Mouse (Mus musculus): ENCODE measurements around the gene Tgm4. TPM values are rescaled to one million over a fixed set of nuclear protein-coding genes. Genes with fewer than 3 reads are reported as not detected.

Tgm4 gene
- polyA plus RNA-seq (2012; rRNA removed) = 0.16 and 0.28 TPM in 2 replicates

- TF ChIP-seq CTCF (IDR thresholded peaks at IDR 0.05; ENCODE audit: control insufficient read depth, insufficient read depth, insufficient replicate concordance, low read depth, low read length) (no peak), POLR2A (IDR thresholded peaks at IDR 0.05; ENCODE audit: control insufficient read depth, low read depth, low read length) (no peak)
- Histone ChIP-seq H3K4me1 (ENCODE audit: control insufficient read depth, insufficient read depth, low read length) (no peaks in the 10 kb centered on the region), H3K27ac (ENCODE audit: control insufficient read depth, insufficient read depth, low read depth, low read length) (no peak within 1 kb of the TSS)
These were observed at the start of gene Tgm4 for GRCm38 (mm10) chr9:123034426-123034825. Tgm4 (plus strand) TSS chr9:123034726.

GRCm38 (mm10) chr9:122998406-122999192 lies 35.9 kb upstream of the Tgm4 start:
- no peak overlapping the region for H3K4me3 ChIP-seq (ENCODE audit: control insufficient read depth, low read depth, low read length)
- H3K27me3 ChIP-seq (ENCODE audit: control insufficient read depth, insufficient read depth, low read length) = no peaks in the 10 kb centered on the region
- H3K4me1 ChIP-seq (ENCODE audit: control insufficient read depth, insufficient read depth, low read length) = no peaks in the 10 kb centered on the region
- H3K36me3 ChIP-seq (ENCODE audit: control insufficient read depth, insufficient read depth, low read length) = peaks cover 2% of the 10 kb centered on the region
- no peak overlapping the region for H3K27ac ChIP-seq (ENCODE audit: control insufficient read depth, insufficient read depth, low read depth, low read length)
- TF ChIP-seq POLR2A (IDR thresholded peaks at IDR 0.05; ENCODE audit: control insufficient read depth, low read depth, low read length) (no peak), CTCF (IDR thresholded peaks at IDR 0.05; ENCODE audit: control insufficient read depth, insufficient read depth, insufficient replicate concordance, low read depth, low read length) (no peak)

More at GRCm38 (mm10) chr9:123034426-123034825, at the start of gene Tgm4:
- no peaks in the 10 kb centered on the region for H3K36me3 ChIP-seq (ENCODE audit: control insufficient read depth, insufficient read depth, low read length)
- H3K4me3 ChIP-seq (ENCODE audit: control insufficient read depth, low read depth, low read length) = no peak within 1 kb of the TSS
- H3K27me3 ChIP-seq (ENCODE audit: control insufficient read depth, insufficient read depth, low read length) = no peaks in the 10 kb centered on the region

DNA sequence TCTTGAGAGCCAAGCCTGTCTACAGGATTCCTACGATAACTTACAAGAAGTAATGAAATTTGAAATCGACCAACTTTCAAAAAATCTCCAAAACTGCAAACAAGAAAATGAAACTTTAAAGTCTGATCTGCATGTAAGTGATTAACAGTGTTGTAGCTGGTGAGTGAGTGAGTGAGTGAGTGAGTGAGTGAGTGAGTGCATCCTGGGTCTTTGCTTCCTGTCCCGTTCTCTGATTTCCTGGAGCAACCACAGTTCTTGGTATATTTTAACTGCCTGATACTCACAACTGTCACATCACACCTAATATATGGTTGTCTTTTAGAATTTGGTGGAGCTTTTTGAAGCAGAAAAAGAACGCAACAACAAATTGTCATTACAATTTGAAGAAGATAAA lies 35.3 kb upstream of the Tgm4 start:
- Histone ChIP-seq H3K36me3 (ENCODE audit: control insufficient read depth, insufficient read depth, low read length) (peaks cover 2% of the 10 kb centered on the region), H3K4me3 (ENCODE audit: control insufficient read depth, low read depth, low read length) (no peak overlapping the region), H3K27me3 (ENCODE audit: control insufficient read depth, insufficient read depth, low read length) (no peaks in the 10 kb centered on the region), H3K4me1 (ENCODE audit: control insufficient read depth, insufficient read depth, low read length) (no peaks in the 10 kb centered on the region), H3K27ac (ENCODE audit: control insufficient read depth, insufficient read depth, low read depth, low read length) (no peak overlapping the region)
- TF ChIP-seq CTCF (IDR thresholded peaks at IDR 0.05; ENCODE audit: control insufficient read depth, insufficient read depth, insufficient replicate concordance, low read depth, low read length) = no peak
- TF ChIP-seq POLR2A (IDR thresholded peaks at IDR 0.05; ENCODE audit: control insufficient read depth, low read depth, low read length) = no peak

GRCm38 (mm10) chr9:123004718-123005117 lies 29.8 kb upstream of the Tgm4 start:
- H3K4me3 ChIP-seq (ENCODE audit: control insufficient read depth, low read depth, low read length) = no peak overlapping the region
- no peak overlapping the region for H3K27ac ChIP-seq (ENCODE audit: control insufficient read depth, insufficient read depth, low read depth, low read length)
- TF ChIP-seq POLR2A (IDR thresholded peaks at IDR 0.05; ENCODE audit: control insufficient read depth, low read depth, low read length) (no peak), CTCF (IDR thresholded peaks at IDR 0.05; ENCODE audit: control insufficient read depth, insufficient read depth, insufficient replicate concordance, low read depth, low read length) (no peak)
- H3K4me1 ChIP-seq (ENCODE audit: control insufficient read depth, insufficient read depth, low read length) = no peaks in the 10 kb centered on the region
- no peaks in the 10 kb centered on the region for H3K27me3 ChIP-seq (ENCODE audit: control insufficient read depth, insufficient read depth, low read length)
- no peaks in the 10 kb centered on the region; the same call in none of the 2 replicates for H3K36me3 ChIP-seq (ENCODE audit: control insufficient read depth, insufficient read depth, low read length)

- Histone ChIP-seq H3K4me1 (ENCODE audit: control insufficient read depth, insufficient read depth, low read length) (no peaks in the 10 kb centered on the region), H3K27me3 (ENCODE audit: control insufficient read depth, insufficient read depth, low read length) (no peaks in the 10 kb centered on the region), H3K4me3 (ENCODE audit: control insufficient read depth, low read depth, low read length) (no peak overlapping the region), H3K27ac (ENCODE audit: control insufficient read depth, insufficient read depth, low read depth, low read length) (no peak overlapping the region), H3K36me3 (ENCODE audit: control insufficient read depth, insufficient read depth, low read length) (peaks cover 1% of the 10 kb centered on the region)
- TF ChIP-seq POLR2A (IDR thresholded peaks at IDR 0.05; ENCODE audit: control insufficient read depth, low read depth, low read length) = no peak
- TF ChIP-seq CTCF (IDR thresholded peaks at IDR 0.05; ENCODE audit: control insufficient read depth, insufficient read depth, insufficient replicate concordance, low read depth, low read length) = no peak
These were observed 28.5 kb upstream of the Tgm4 start for GRCm38 (mm10) chr9:123006071-123006470.

- Histone ChIP-seq H3K36me3 (ENCODE audit: control insufficient read depth, insufficient read depth, low read length) (no peaks in the 10 kb centered on the region), H3K27ac (ENCODE audit: control insufficient read depth, insufficient read depth, low read depth, low read length) (peak within 1 kb of the TSS; percentile 91), H3K4me1 (ENCODE audit: control insufficient read depth, insufficient read depth, low read length) (peaks cover 6% of the 10 kb centered on the region), H3K4me3 (ENCODE audit: control insufficient read depth, low read depth, low read length) (peak within 1 kb of the TSS; percentile 91), H3K27me3 (ENCODE audit: control insufficient read depth, insufficient read depth, low read length) (no peaks in the 10 kb centered on the region)
- TF ChIP-seq POLR2A (IDR thresholded peaks at IDR 0.05; ENCODE audit: control insufficient read depth, low read depth, low read length) (no peak), CTCF (IDR thresholded peaks at IDR 0.05; ENCODE audit: control insufficient read depth, insufficient read depth, insufficient replicate concordance, low read depth, low read length) (no peak)
These were observed 13.4 kb upstream of the Tgm4 start, which contains the start of gene Tmem42 for GRCm38 (mm10) chr9:123020995-123021631. Tmem42 (plus strand) TSS chr9:123021326.

GRCm38 (mm10) chr9:123021636-123022379 lies 12.7 kb upstream of the Tgm4 start:
- no peak for TF ChIP-seq POLR2A (IDR thresholded peaks at IDR 0.05; ENCODE audit: control insufficient read depth, low read depth, low read length)
- TF ChIP-seq CTCF (IDR thresholded peaks at IDR 0.05; ENCODE audit: control insufficient read depth, insufficient read depth, insufficient replicate concordance, low read depth, low read length) = no peak
- H3K27ac ChIP-seq (ENCODE audit: control insufficient read depth, insufficient read depth, low read depth, low read length) = no peak overlapping the region

More at GRCm38 (mm10) chr9:123021636-123022379, 12.7 kb upstream of the Tgm4 start:
- Histone ChIP-seq H3K4me1 (ENCODE audit: control insufficient read depth, insufficient read depth, low read length) (peaks cover 6% of the 10 kb centered on the region), H3K4me3 (ENCODE audit: control insufficient read depth, low read depth, low read length) (peak overlapping the region; percentile 71), H3K27me3 (ENCODE audit: control insufficient read depth, insufficient read depth, low read length) (no peaks in the 10 kb centered on the region), H3K36me3 (ENCODE audit: control insufficient read depth, insufficient read depth, low read length) (no peaks in the 10 kb centered on the region)

Measured in testis, adult 2 months (tissue).